Mouse (Mus musculus): ENCODE measurements around the gene Ndufc1. TPM values are rescaled to one million over a fixed set of nuclear protein-coding genes. Genes with fewer than 3 reads are reported as not detected.
A peak's percentile ranks its signal among the peaks of the same experiment; 100 is the strongest.
"Not testable (repeated sequence)": the region's sequence is repeated elsewhere in the genome, so short reads cannot be mapped to it uniquely, and the experiment has no call there.

Gene Ndufc1
- polyA plus RNA-seq, 1 experiment from 2014 or later, result 761 TPM

DNA sequence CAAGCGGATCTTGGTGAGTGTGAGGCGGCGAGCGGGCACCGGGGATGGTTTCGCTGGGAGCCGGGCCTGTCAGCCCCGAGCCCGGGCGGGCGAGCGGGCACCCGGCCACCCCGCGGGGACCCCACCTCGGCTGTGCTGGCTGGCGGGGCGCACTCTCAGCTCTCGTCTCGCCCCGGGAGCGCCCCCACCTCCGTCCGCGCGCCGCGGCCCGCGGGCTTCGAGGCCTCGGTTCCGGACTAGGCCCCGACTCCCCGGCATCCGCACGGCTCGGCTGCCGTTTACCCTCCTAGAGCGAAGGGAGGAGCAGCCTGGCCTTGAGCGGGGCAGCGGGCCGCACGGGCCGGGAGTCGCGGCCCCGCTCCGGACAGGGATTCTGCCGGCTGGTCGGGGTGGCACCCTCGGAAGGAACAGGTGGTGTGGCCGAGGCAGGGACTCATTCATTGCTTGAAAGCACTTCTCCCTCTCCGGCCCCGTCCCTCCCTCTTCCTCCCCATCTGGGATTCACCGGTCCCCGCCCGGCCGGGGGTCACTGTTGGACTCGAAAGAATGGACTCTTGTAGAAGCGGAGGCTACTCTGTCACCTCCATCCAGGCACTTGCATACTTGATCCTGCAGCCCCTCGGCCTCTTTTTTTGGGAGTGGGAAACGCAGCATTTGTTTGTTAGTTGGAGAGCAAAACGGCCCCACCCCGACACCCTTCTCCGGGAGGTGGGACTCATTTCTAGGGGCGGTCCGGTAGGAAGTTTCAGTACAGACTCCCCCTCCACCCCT lies 7.8 kb upstream of the Ndufc1 start:
- peak overlapping the region; percentile 97 for H3K4me3 ChIP-seq (ENCODE audit: low read depth, low read length)
- DNase-seq (ENCODE audit: low spot score) (peak; percentile 53), ATAC-seq (ENCODE audit: low read depth) (peak; percentile 34)
- no peaks in the 10 kb centered on the region for H3K36me3 ChIP-seq (ENCODE audit: control insufficient read depth, insufficient read depth, low read length)
- no peaks in the 10 kb centered on the region for H3K9me3 ChIP-seq (ENCODE audit: control insufficient read depth, low read length)
- H3K4me2 ChIP-seq (ENCODE audit: low read depth, low read length), result peak overlapping the region; percentile 72
- H3K4me1 ChIP-seq (ENCODE audit: control insufficient read depth, insufficient read depth, low read length), result peaks cover 19% of the 10 kb centered on the region
- WGBS, result under 1% methylated on average over 35 of the region's 68 CpGs
- H3K27me3 ChIP-seq (replicated peaks; ENCODE audit: control insufficient read depth, insufficient read depth, low read length), result no peaks in the 10 kb centered on the region
- H3K27ac ChIP-seq (replicated peaks; ENCODE audit: low read depth, low read length), result peak overlapping the region; percentile 95
- H3K9ac ChIP-seq (ENCODE audit: low read depth, low read length), result peak overlapping the region; percentile 98

DNA sequence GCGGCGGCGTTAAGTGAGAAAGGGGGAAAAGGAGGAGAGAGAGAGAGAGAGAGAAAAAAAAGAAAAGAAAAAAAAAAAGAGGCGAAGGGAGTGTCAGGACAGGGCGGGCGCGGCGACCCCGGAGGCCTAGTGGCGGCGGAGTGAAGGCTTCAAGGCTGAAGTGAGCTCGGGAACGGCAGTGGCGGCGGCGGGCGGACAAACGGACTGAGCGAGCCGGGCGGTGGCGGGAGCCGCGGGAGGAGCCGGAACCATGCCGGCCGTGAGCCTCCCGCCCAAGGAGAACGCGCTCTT lies 7.2 kb upstream of the Ndufc1 start:
- H3K4me2 ChIP-seq (ENCODE audit: low read depth, low read length), result peak overlapping the region; percentile 72
- no peaks in the 10 kb centered on the region for H3K27me3 ChIP-seq (replicated peaks; ENCODE audit: control insufficient read depth, insufficient read depth, low read length)
- H3K4me3 ChIP-seq (ENCODE audit: low read depth, low read length), result peak overlapping the region; percentile 97
- 0% methylated on average over 25 of the region's 30 CpGs for WGBS
- H3K9me3 ChIP-seq (ENCODE audit: control insufficient read depth, low read length), result no peaks in the 10 kb centered on the region
- no peak for DNase-seq (ENCODE audit: low spot score)
- H3K36me3 ChIP-seq (ENCODE audit: control insufficient read depth, insufficient read depth, low read length), result no peaks in the 10 kb centered on the region
- peak; percentile 54; the same call in 1 of the 2 replicates for ATAC-seq (ENCODE audit: low read depth)
- peaks cover 19% of the 10 kb centered on the region for H3K4me1 ChIP-seq (ENCODE audit: control insufficient read depth, insufficient read depth, low read length)
- peak overlapping the region; percentile 95 for H3K27ac ChIP-seq (replicated peaks; ENCODE audit: low read depth, low read length)
- peak overlapping the region; percentile 98 for H3K9ac ChIP-seq (ENCODE audit: low read depth, low read length)

DNA sequence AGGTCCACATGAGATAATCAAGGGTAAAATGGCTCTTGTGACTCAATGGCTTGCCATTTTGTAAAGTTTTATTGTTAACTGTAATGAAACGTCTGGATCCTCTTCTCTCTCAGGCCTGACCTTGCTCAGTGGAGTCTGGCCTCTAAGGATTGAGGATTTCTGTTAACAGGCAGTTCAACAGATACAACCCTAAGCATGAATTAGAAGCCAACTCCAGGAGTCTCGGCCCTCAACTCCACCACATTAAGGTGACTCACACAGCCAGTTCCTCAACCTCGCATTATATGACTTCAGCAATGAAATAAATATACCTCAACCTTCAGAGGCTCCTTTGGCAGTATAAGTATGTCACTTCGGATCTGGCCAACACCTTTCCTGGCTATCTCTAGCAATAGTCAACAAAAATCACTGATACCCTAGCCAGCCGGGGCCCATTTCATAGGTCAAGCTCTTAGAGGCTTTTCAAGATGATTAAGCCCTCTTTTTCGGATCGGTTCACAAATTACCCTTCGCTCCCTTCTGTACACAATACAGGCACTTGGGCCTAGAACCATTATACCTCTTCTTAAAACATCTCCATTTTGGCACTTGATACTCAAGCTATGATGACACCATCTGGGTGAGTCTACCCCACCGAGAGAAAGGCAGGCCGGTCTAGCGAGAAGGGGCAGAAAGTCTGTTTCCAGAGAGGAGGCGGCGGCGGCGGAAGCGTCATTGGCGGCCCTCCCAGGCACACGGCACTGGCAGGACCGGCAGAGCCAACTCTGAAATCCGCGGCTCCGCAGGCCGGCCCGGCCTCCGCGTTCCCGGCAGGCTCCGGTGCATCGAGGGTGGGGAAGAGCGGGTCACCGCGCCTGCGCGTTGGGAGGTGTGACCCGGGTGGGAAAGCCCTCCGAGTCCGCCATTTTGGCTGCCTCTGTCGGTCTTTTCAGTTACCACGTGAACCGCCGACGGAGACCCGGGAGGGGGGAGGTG lies 6.6 kb upstream of the Ndufc1 start, which contains the start of gene Naa15:
Gene Naa15, plus strand, starts transcription at position 51 of the 975 bp plus-strand sequence.
- peak within 1 kb of the TSS; percentile 95 for H3K27ac ChIP-seq (replicated peaks; ENCODE audit: low read depth, low read length)
- no peaks in the 10 kb centered on the region for H3K36me3 ChIP-seq (ENCODE audit: control insufficient read depth, insufficient read depth, low read length)
- peak within 1 kb of the TSS; percentile 97 for H3K4me3 ChIP-seq (ENCODE audit: low read depth, low read length)
- peak within 1 kb of the TSS; percentile 98 for H3K9ac ChIP-seq (ENCODE audit: low read depth, low read length)
- ATAC-seq (ENCODE audit: low read depth) (peak; percentile 94), DNase-seq (ENCODE audit: low spot score) (peak; percentile 97)
- no peaks in the 10 kb centered on the region for H3K9me3 ChIP-seq (ENCODE audit: control insufficient read depth, low read length)
- peak within 1 kb of the TSS; percentile 72 for H3K4me2 ChIP-seq (ENCODE audit: low read depth, low read length)
- 6% methylated on average over 35 of the region's 43 CpGs for WGBS
- peaks cover 19% of the 10 kb centered on the region for H3K4me1 ChIP-seq (ENCODE audit: control insufficient read depth, insufficient read depth, low read length)
- no peaks in the 10 kb centered on the region for H3K27me3 ChIP-seq (replicated peaks; ENCODE audit: control insufficient read depth, insufficient read depth, low read length)

DNA sequence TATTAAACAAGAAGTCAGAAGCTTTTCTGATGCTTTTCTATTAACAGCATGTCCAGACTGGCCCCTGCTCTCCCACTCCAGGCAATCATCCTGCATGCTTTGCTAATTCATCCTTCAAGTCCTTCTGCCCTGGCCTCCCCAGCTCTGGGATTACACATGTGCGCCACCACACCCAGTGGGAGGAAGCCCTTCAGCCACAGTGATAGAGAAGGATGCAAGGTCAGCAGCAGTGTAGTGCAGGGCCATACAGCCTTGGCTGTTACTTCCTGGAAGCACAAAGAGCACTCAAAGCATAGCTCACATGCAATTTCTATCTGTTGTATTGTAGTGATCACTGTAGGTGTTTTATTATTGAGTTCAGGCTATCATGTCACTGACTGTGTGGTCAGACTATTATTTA lies 4.5 kb upstream of the Ndufc1 start:
- DNase-seq (ENCODE audit: low spot score) (no peak), ATAC-seq (ENCODE audit: low read depth) (no peak)
- H3K4me2 ChIP-seq (ENCODE audit: low read depth, low read length), result no peak overlapping the region
- no peak overlapping the region for H3K9ac ChIP-seq (ENCODE audit: low read depth, low read length)
- H3K9me3 ChIP-seq (ENCODE audit: control insufficient read depth, low read length), result no peaks in the 10 kb centered on the region
- H3K4me1 ChIP-seq (ENCODE audit: control insufficient read depth, insufficient read depth, low read length), result peaks cover 15% of the 10 kb centered on the region
- 68% methylated on average over 1 of the region's 1 CpGs for WGBS
- no peaks in the 10 kb centered on the region for H3K27me3 ChIP-seq (replicated peaks; ENCODE audit: control insufficient read depth, insufficient read depth, low read length)
- H3K4me3 ChIP-seq (ENCODE audit: low read depth, low read length), result no peak overlapping the region
- no peaks in the 10 kb centered on the region for H3K36me3 ChIP-seq (ENCODE audit: control insufficient read depth, insufficient read depth, low read length)
- H3K27ac ChIP-seq (replicated peaks; ENCODE audit: low read depth, low read length), result no peak overlapping the region

DNA sequence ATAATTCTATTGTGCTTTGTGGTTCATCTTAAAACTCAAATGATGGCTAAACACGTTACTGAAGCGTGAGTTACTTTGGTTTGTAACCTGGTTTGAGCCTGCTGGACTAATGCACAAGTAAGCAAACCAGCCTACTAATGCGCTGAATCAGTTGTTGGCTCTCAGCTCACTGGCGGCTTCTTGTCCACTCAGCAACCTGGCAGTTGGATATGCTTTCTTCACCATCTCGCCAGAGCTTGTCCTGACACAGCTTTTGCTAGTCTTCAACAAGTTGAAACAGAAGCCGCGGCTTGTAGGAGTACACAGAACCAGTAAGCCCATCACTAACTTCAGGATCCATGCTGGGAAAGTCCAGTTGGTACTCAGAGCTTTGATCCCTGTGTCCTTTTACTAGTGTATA lies 3.7 kb upstream of the Ndufc1 start:
- no peaks in the 10 kb centered on the region for H3K36me3 ChIP-seq (ENCODE audit: control insufficient read depth, insufficient read depth, low read length)
- H3K4me1 ChIP-seq (ENCODE audit: control insufficient read depth, insufficient read depth, low read length), result peaks cover 14% of the 10 kb centered on the region
- DNase-seq (ENCODE audit: low spot score), result no peak
- WGBS, result 86% methylated on average over 7 of the region's 7 CpGs
- H3K4me2 ChIP-seq (ENCODE audit: low read depth, low read length), result no peak overlapping the region
- no peaks in the 10 kb centered on the region for H3K9me3 ChIP-seq (ENCODE audit: control insufficient read depth, low read length)
- H3K4me3 ChIP-seq (ENCODE audit: low read depth, low read length), result no peak overlapping the region
- H3K27me3 ChIP-seq (replicated peaks; ENCODE audit: control insufficient read depth, insufficient read depth, low read length), result no peaks in the 10 kb centered on the region
- no peak overlapping the region for H3K27ac ChIP-seq (replicated peaks; ENCODE audit: low read depth, low read length)
- no peak overlapping the region for H3K9ac ChIP-seq (ENCODE audit: low read depth, low read length)
- ATAC-seq (ENCODE audit: low read depth), result no peak

DNA sequence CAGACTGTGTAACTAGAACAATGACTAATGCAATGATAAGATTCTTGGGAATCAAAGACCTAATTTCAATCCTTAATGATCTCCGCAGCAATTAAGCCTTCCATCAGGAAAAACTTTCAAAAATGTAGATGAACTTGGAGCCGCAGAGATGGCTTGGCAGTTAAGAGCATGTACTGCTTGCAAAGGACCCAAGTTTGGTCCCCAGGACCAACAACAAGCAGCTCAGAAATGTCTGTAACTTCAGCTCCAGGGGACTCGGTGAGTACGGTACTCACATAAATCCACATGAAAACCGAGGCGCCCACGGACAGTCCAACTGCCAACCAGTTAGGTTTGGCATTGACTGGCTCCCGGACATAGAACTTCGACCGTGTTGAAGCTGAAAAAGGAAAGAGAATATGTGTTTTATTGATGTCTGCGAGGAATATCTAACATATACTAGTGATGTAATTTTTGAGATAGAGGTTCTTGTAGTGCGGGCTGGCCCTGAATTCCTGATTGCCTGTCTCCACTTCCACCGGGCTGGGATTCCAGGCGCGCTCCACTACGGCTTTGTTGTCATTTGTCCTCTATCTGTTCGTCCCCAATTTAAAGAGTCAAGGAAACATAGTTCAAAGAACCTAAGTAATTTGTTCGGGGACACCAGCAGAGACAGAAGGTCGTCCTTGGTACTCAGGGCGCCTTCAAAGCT lies 773 bp downstream of the Ndufc1 start:
- peak; percentile 19; the same call in 1 of the 2 replicates for ATAC-seq (ENCODE audit: low read depth)
- no peaks in the 10 kb centered on the region for H3K27me3 ChIP-seq (replicated peaks; ENCODE audit: control insufficient read depth, insufficient read depth, low read length)
- peak overlapping the region; percentile 91 for H3K4me3 ChIP-seq (ENCODE audit: low read depth, low read length)
- 17% methylated on average over 20 of the region's 20 CpGs for WGBS
- H3K27ac ChIP-seq (replicated peaks; ENCODE audit: low read depth, low read length), result peak overlapping the region; percentile 95
- H3K4me2 ChIP-seq (ENCODE audit: low read depth, low read length), result peak overlapping the region; percentile 77
- DNase-seq (ENCODE audit: low spot score), result no peak
- H3K9me3 ChIP-seq (ENCODE audit: control insufficient read depth, low read length), result no peaks in the 10 kb centered on the region
- peak overlapping the region; percentile 91 for H3K9ac ChIP-seq (ENCODE audit: low read depth, low read length)
- peaks cover 33% of the 10 kb centered on the region for H3K36me3 ChIP-seq (ENCODE audit: control insufficient read depth, insufficient read depth, low read length)
- H3K4me1 ChIP-seq (ENCODE audit: control insufficient read depth, insufficient read depth, low read length), result peaks cover 7% of the 10 kb centered on the region

DNA sequence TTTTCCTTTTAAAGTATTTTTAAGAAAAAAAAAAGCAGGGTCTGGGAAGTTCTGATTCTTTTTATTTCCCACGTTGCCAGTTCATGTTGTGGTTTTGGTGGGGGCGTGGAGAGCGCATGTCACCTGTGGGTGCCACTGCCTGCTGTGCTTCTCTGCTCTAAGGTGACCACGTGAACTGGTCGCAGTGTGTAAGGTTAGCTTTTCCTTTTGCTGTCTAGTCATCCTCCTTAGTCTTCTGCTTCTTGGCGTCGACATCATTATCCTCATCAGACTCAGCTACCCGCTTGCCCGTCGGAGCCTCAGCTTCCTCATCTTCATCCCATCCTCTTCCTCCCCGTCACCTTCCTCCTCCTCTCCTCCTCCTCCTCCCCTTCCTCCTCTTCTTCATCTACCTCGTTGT lies 6.2 kb downstream of the Ndufc1 start:
- 90% methylated on average over 12 of the region's 12 CpGs for WGBS

DNA sequence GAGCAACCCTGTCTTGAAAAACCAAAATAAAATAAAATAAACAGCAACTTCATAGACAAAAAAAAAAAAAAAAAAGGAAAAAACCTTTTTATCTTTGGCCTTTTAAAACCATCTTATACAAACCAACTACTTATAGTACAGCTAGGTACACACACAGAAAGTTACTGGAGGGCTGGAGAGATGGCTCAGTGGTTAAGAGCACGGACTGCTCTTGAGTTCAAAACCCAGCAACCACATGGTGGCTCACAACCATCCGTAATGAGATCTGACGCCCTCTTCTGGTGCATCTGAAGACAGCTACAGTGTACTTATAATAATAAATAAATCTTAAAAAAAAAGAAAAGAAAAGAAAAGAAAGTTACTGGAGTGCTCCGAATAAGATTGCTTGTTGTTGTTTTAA lies 6.7 kb downstream of the Ndufc1 start:
- H3K27ac ChIP-seq (replicated peaks; ENCODE audit: low read depth, low read length), result not testable (repeated sequence)

More for the DNA sequence above, 6.2 kb downstream of the Ndufc1 start:
- Histone ChIP-seq H3K27ac (replicated peaks; ENCODE audit: low read depth, low read length) (no peak overlapping the region), H3K4me3 (ENCODE audit: low read depth, low read length) (no peak overlapping the region), H3K4me2 (ENCODE audit: low read depth, low read length) (no peak overlapping the region), H3K36me3 (ENCODE audit: control insufficient read depth, insufficient read depth, low read length) (peaks cover 36% of the 10 kb centered on the region), H3K9ac (ENCODE audit: low read depth, low read length) (no peak overlapping the region), H3K9me3 (ENCODE audit: control insufficient read depth, low read length) (no peaks in the 10 kb centered on the region), H3K4me1 (ENCODE audit: control insufficient read depth, insufficient read depth, low read length) (peaks cover 1% of the 10 kb centered on the region), H3K27me3 (replicated peaks; ENCODE audit: control insufficient read depth, insufficient read depth, low read length) (no peaks in the 10 kb centered on the region)
- DNase-seq (ENCODE audit: low spot score) (no peak), ATAC-seq (ENCODE audit: low read depth) (no peak)

More for the DNA sequence above, 6.7 kb downstream of the Ndufc1 start:
- not testable (repeated sequence) for H3K4me2 ChIP-seq (ENCODE audit: low read depth, low read length); H3K9me3 ChIP-seq (ENCODE audit: control insufficient read depth, low read length); DNase-seq (ENCODE audit: low spot score); H3K4me1 ChIP-seq (ENCODE audit: control insufficient read depth, insufficient read depth, low read length); H3K9ac ChIP-seq (ENCODE audit: low read depth, low read length); H3K4me3 ChIP-seq (ENCODE audit: low read depth, low read length); ATAC-seq (ENCODE audit: low read depth); H3K27me3 ChIP-seq (replicated peaks; ENCODE audit: control insufficient read depth, insufficient read depth, low read length)
- WGBS, result 70% methylated on average over 4 of the region's 4 CpGs
- peaks cover 35% of the 10 kb centered on the region for H3K36me3 ChIP-seq (ENCODE audit: control insufficient read depth, insufficient read depth, low read length)

Data from embryonic facial prominence, embryonic 14.5 days (tissue).